ENCODE assay signal across 25 mouse cellular contexts in genomic region chr7:126054574-126054973, GRCm38 (mm10). TPM values are rescaled to one million over a fixed set of nuclear protein-coding genes. Genes with fewer than 3 reads are reported as not detected.
DNase-seq lines count a peak whose midpoint lies in the region; ATAC-seq and TF ChIP-seq lines count a peak whose summit lies in the region.
"Had no signal": no experiment of that assay in that cellular context is flagged by ENCODE, and none has a peak within 500 bp of the region (broad histone marks: within the 10 kb centered on the region; RNA-seq: fewer than 3 reads in every experiment).

No protein-coding gene starts in this region.

- ATAC-seq in cerebellum, adult (ENCODE audit: insufficient number of reproducible peaks, low FRiP score, low TSS enrichment) = no peak
- ATAC-seq in hindbrain, postnatal 0 days = no peak
- no peak for ATAC-seq in hindbrain, embryonic 12.5 days (ENCODE audit: low FRiP score)
- ATAC-seq in midbrain, embryonic 16.5 days = peak; percentile 43; the same call in 1 of the 2 replicates
- ATAC-seq: activated CD4-positive, CD25-positive, alpha-beta regulatory T cell, adult 4 months; CD4-positive, CD25-positive, alpha-beta regulatory T cell, adult 4 months; inflammation-experienced regulatory T-cells, adult 6 months had no signal

- H3K4me3 ChIP-seq in hindbrain, postnatal 0 days (ENCODE audit: low read length) = no peak overlapping the region
- no peak overlapping the region for H3K4me3 ChIP-seq in hindbrain, embryonic 12.5 days
- H3K4me3 ChIP-seq in midbrain, embryonic 16.5 days (ENCODE audit: low read depth, low read length) = no peak overlapping the region
- H3K4me3 ChIP-seq: embryonic facial prominence, embryonic 10.5 days; heart, embryonic 13.5 days; limb, embryonic 15.5 days; megakaryocyte, embryonic 14.5 days had no signal

- peaks cover 21% of the 10 kb centered on the region for H3K4me1 ChIP-seq in hindbrain, postnatal 0 days (ENCODE audit: insufficient read depth, low read length)
- H3K4me1 ChIP-seq in hindbrain, embryonic 12.5 days = peaks cover 47% of the 10 kb centered on the region
- H3K4me1 ChIP-seq in midbrain, embryonic 16.5 days (ENCODE audit: control insufficient read depth, insufficient read depth, low read length) = peaks cover 19% of the 10 kb centered on the region

- H3K27ac ChIP-seq in hindbrain, postnatal 0 days = no peak overlapping the region
- H3K27ac ChIP-seq in hindbrain, embryonic 12.5 days = no peak overlapping the region
- no peak overlapping the region for H3K27ac ChIP-seq in midbrain, embryonic 16.5 days (ENCODE audit: low read length)
- H3K27ac ChIP-seq: embryonic facial prominence, embryonic 10.5 days; heart, embryonic 13.5 days; limb, embryonic 15.5 days had no signal

- WGBS in hindbrain, postnatal 0 days = 36% methylated on average over 6 of the region's 6 CpGs
- 56% methylated on average over 6 of the region's 6 CpGs for WGBS in hindbrain, embryonic 12.5 days
- 14% methylated on average over 6 of the region's 6 CpGs for WGBS in midbrain, embryonic 16.5 days

- DNase-seq in cerebellum, postnatal 14 days = peak; percentile 57 to 65
- DNase-seq in hindbrain, postnatal 0 days (ENCODE audit: low spot score) = peak; percentile 56
- DNase-seq in brain, embryonic 14.5 days (ENCODE audit: low read depth) = peak; percentile 80
- no peak for DNase-seq in thymus, postnatal 4 days
- no peak for DNase-seq in right cerebral cortex, adult 2 months (ENCODE audit: low spot score in 2 of 2)
- DNase-seq: adrenal gland, postnatal 14 days; cerebellum, adult 11-12 months; heart, adult 11 months; kidney, adult 2 months; kidney, postnatal 10 days; layer of hippocampus, postnatal 36 days; lung, postnatal 10 days; spleen, adult 18-20 months; thymus, postnatal 36 days had no signal

- no peak overlapping the region for H3K4me2 ChIP-seq in hindbrain, postnatal 0 days (ENCODE audit: low read depth, low read length)
- H3K4me2 ChIP-seq in hindbrain, embryonic 12.5 days (replicated peaks) = no peak overlapping the region
- H3K4me2 ChIP-seq in midbrain, embryonic 16.5 days (ENCODE audit: low read length) = no peak overlapping the region
- H3K4me2 ChIP-seq: heart, embryonic 13.5 days; limb, embryonic 15.5 days had no signal

- H3K9me3 ChIP-seq in hindbrain, postnatal 0 days (ENCODE audit: low read length) = no peaks in the 10 kb centered on the region
- no peaks in the 10 kb centered on the region for H3K9me3 ChIP-seq in hindbrain, embryonic 12.5 days (replicated peaks)
- no peaks in the 10 kb centered on the region for H3K9me3 ChIP-seq in midbrain, embryonic 16.5 days (replicated peaks; ENCODE audit: control insufficient read depth, low read length, poor library complexity, severe bottlenecking)
- H3K9me3 ChIP-seq: embryonic facial prominence, embryonic 10.5 days; heart, embryonic 13.5 days; limb, embryonic 15.5 days; megakaryocyte, embryonic 14.5 days had no signal

- H3K36me3 ChIP-seq in hindbrain, postnatal 0 days (ENCODE audit: insufficient read depth, low read length) = no peaks in the 10 kb centered on the region
- H3K36me3 ChIP-seq in hindbrain, embryonic 12.5 days = no peaks in the 10 kb centered on the region
- H3K36me3 ChIP-seq in midbrain, embryonic 16.5 days (ENCODE audit: control insufficient read depth, insufficient read depth, low read length) = no peaks in the 10 kb centered on the region
- H3K36me3 ChIP-seq: embryonic facial prominence, embryonic 10.5 days; heart, embryonic 13.5 days; limb, embryonic 15.5 days had no signal

- no peak for TF ChIP-seq POLR2A in brain, embryonic 14.5 days (IDR thresholded peaks at IDR 0.05; ENCODE audit: borderline replicate concordance, extremely low read depth, insufficient read depth, insufficient read length, poor library complexity, severe bottlenecking)

- H3K9ac ChIP-seq in hindbrain, postnatal 0 days (replicated peaks; ENCODE audit: low read length) = no peak overlapping the region
- H3K9ac ChIP-seq in hindbrain, embryonic 12.5 days = no peak overlapping the region
- no peak overlapping the region for H3K9ac ChIP-seq in midbrain, embryonic 16.5 days (ENCODE audit: low read depth, low read length)
- H3K9ac ChIP-seq: heart, embryonic 13.5 days; limb, embryonic 15.5 days had no signal

- no peaks in the 10 kb centered on the region; the same call in 1 of the 2 replicates for H3K27me3 ChIP-seq in hindbrain, postnatal 0 days (ENCODE audit: insufficient read depth, low read length)
- H3K27me3 ChIP-seq in hindbrain, embryonic 12.5 days = peaks cover 23% of the 10 kb centered on the region; the same call in 1 of the 2 replicates
- H3K27me3 ChIP-seq in midbrain, embryonic 16.5 days (ENCODE audit: control insufficient read depth, insufficient read depth, low read depth, low read length) = no peaks in the 10 kb centered on the region

- no peak for TF ChIP-seq CTCF in hindbrain, postnatal 0 days (IDR thresholded peaks at IDR 0.05; ENCODE audit: low read depth)
- no peak for TF ChIP-seq CTCF in brain, embryonic 14.5 days (IDR thresholded peaks at IDR 0.05; ENCODE audit: borderline replicate concordance, extremely low read depth, insufficient read depth, insufficient read length)

RNA-seq across cellular contexts. Expression of gene Gsg1l, which starts 27.6 kb away (rescaled TPM):
- total RNA-seq in hindbrain, postnatal 0 days (2014; rRNA removed) = 63.4 and 65.0 TPM in 2 replicates
- 20.8 and 22.0 TPM in 2 replicates for polyA plus RNA-seq in hindbrain, postnatal 0 days (2015; fragmentation: Nextera tagmentation; extraction: Ambion mirVana)
- polyA plus RNA-seq in hindbrain, embryonic 12.5 days (2016; fragmentation: Nextera tagmentation; extraction: Ambion mirVana) = 6.0 and 6.5 TPM in 2 replicates
- 16.8 and 26.6 TPM in 2 replicates for polyA plus RNA-seq in brain, embryonic 14.5 days (2012; rRNA removed)
- 9.8 and 12.5 TPM in 2 replicates for polyA plus RNA-seq in midbrain, embryonic 16.5 days (2015; fragmentation: Nextera tagmentation; extraction: Ambion mirVana)
- total RNA-seq: ES-E14 had no signal
- polyA plus RNA-seq: activated CD4-positive, CD25-positive, alpha-beta regulatory T cell, adult 4 months; CD4-positive, CD25-positive, alpha-beta regulatory T cell, adult 4 months; inflammation-experienced regulatory T-cells, adult 6 months had no signal

Comparison
In these comparisons a context has a peak if more than half of its experiments do, and no peak if none do; other contexts are left out.
1. DNase-seq: peak in cerebellum, postnatal 14 days (2 of 2), hindbrain, postnatal 0 days (single experiment) and brain, embryonic 14.5 days (single experiment); none in thymus, postnatal 4 days (single experiment) and right cerebral cortex, adult 2 months (0 of 2).